Mouse (Mus musculus): ENCODE results near the gene Strbp. TPM values are rescaled to one million over a fixed set of nuclear protein-coding genes. Genes with fewer than 3 reads are reported as not detected.
"Not testable (repeated sequence)": the region's sequence is repeated elsewhere in the genome, so short reads cannot be mapped to it uniquely, and the experiment has no call there.

Strbp gene
- total and polyA plus RNA-seq, 3 experiments, result 38.4 to 61.8 (median 48.5) TPM

DNA sequence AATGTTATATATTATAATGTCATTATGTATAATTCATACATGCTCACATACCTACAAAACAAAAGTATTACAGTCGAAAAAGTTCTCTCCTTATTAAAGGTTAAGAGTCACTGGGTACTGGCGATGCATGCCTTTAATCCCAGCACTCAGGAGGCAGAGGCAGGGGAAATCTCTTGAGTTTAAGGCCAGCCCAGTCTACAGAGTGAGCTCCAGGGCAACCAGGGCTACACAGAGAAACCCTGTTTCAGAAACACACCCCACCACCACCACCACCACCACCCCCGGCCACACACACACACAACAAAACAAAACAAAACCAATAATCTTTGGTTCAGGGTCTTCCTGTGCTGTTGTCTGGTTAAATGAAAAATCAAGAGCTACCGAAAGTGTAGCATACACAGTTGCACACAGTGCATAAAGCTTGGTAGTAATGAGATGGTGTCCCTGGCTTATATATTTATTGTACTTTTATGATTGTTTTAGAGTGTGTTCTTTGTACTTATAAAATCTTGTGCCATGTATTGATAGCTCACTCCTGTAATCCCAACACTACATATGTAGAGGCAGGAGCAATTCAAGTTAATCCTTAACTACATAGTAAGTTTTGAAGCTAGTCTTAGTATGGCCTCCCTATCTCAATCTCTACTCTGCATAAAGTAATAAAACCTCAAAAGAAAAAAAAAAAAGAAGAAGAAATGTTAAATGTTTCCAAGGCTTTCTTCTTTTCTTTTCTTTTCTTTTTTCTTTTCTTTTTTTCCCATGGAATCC, 192.3 kb downstream of the Strbp start:
- Histone ChIP-seq H3K27me3 (replicated peaks) (no peaks in the 10 kb centered on the region), H3K9ac (ENCODE audit: insufficient read depth, low read depth) (no peak overlapping the region), H3K79me2 (replicated peaks; ENCODE audit: control insufficient read depth, extremely low read depth, insufficient read depth, poor library complexity, severe bottlenecking) (no peaks in the 10 kb centered on the region), H3K36me3 (replicated peaks in 1 of 2; ENCODE audit: control insufficient read depth in 1 of 2, insufficient read depth in 1 of 2, low read length in 1 of 2) (peaks cover 17 to 46% of the 10 kb centered on the region in 2 experiments), H3K4me3 (replicated peaks in 1 of 3; ENCODE audit: low read depth in 2 of 3, low read length in 2 of 3, poor library complexity in 1 of 3) (no peak overlapping the region), H3K4me1 (ENCODE audit: control insufficient read depth in 1 of 2, insufficient read depth in 2 of 2) (no peaks in the 10 kb centered on the region), H3K9me3 (replicated peaks; ENCODE audit: low read length) (no peaks in the 10 kb centered on the region), H3K27ac (ENCODE audit: insufficient read depth, low read depth) (no peak overlapping the region), H3K4me2 (ENCODE audit: insufficient read depth, low read depth, poor library complexity, severe bottlenecking) (no peak overlapping the region)
- DNase-seq (ENCODE audit: extremely low read depth), result no peak
- dilution Hi-C loops (cut with MboI; ENCODE audit: extremely low pct_ligation_motif_present, extremely low pct_unique_long_range_greater_than_20kb, low sequenced_read_pairs) (no loop called here), in situ Hi-C loops (cut with MboI; ENCODE audit: low pct_ligation_motif_present, low pct_unique_long_range_greater_than_20kb, low sequenced_read_pairs) (no loop called here)
- TF ChIP-seq HCFC1 (IDR thresholded peaks at IDR 0.05; ENCODE audit: low read depth, low read length), result no peak
- no peak for TF ChIP-seq E2F4 (IDR thresholded peaks at IDR 0.05; ENCODE audit: insufficient replicate concordance, low read depth, low read length)
- no peak for TF ChIP-seq SMC3 (IDR thresholded peaks at IDR 0.05; ENCODE audit: low read depth, low read length)
- TF ChIP-seq ELF1 (IDR thresholded peaks at IDR 0.05; ENCODE audit: low read depth, low read length), result no peak
- no peak for TF ChIP-seq RCOR1 (conservative IDR thresholded peaks at IDR 0.05; ENCODE audit: low read depth, low read length)
- TF ChIP-seq ZC3H11A (IDR thresholded peaks at IDR 0.05; ENCODE audit: low read depth, low read length), result no peak
- no peak for TF ChIP-seq USF2 (conservative IDR thresholded peaks at IDR 0.05; ENCODE audit: low read depth, low read length)
- no peak for TF ChIP-seq JUN (IDR thresholded peaks at IDR 0.05; ENCODE audit: insufficient read depth, low read depth, low read length)
- no peak for TF ChIP-seq MXI1 (IDR thresholded peaks at IDR 0.05; ENCODE audit: low read depth, low read length)
- TF ChIP-seq POLR2A (IDR thresholded peaks at IDR 0.05; ENCODE audit: low read depth, low read length), result no peak
- TF ChIP-seq USF1 (IDR thresholded peaks at IDR 0.05; ENCODE audit: low read depth, low read length), result no peak
- no peak for TF ChIP-seq MEF2A (IDR thresholded peaks at IDR 0.05; ENCODE audit: borderline replicate concordance, low read depth, low read length)
- no peak for TF ChIP-seq KAT2A (IDR thresholded peaks at IDR 0.05; ENCODE audit: insufficient replicate concordance, low read length)
- TF ChIP-seq TCF12 (IDR thresholded peaks at IDR 0.05; ENCODE audit: low read depth, low read length), result no peak
- no peak for TF ChIP-seq TBP (conservative IDR thresholded peaks at IDR 0.05; ENCODE audit: low read depth, low read length)
- TF ChIP-seq ETS1 (conservative IDR thresholded peaks at IDR 0.05; ENCODE audit: low read depth, low read length), result no peak
- TF ChIP-seq SIN3A (IDR thresholded peaks at IDR 0.05; ENCODE audit: low read length), result no peak
- no peak for TF ChIP-seq CHD2 (IDR thresholded peaks at IDR 0.05; ENCODE audit: low read length)

DNA sequence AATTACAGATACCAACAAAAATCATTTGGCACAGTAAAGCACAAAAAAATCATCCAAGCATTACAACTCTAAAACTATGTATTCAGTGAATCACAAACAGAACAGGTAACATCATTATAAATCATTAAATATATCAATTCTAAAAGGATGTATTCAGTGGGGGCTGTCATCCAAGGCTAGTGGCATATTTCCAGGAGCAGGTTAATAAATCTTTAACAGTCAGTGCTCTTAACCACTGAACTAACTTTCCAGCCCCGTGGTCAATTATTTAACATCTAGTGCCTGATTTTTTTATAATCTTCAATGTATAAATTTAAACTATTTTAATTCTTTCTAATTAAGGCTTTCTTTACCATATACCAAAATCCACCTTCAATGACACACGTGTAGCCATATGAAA, 197.8 kb downstream of the Strbp start:
- H3K27me3 ChIP-seq (replicated peaks); H3K4me3 ChIP-seq (replicated peaks in 1 of 3; ENCODE audit: low read depth in 2 of 3, low read length in 2 of 3, poor library complexity in 1 of 3); H3K9me3 ChIP-seq (replicated peaks; ENCODE audit: low read length); H3K4me2 ChIP-seq (ENCODE audit: insufficient read depth, low read depth, poor library complexity, severe bottlenecking); H3K27ac ChIP-seq (ENCODE audit: insufficient read depth, low read depth); H3K79me2 ChIP-seq (replicated peaks; ENCODE audit: control insufficient read depth, extremely low read depth, insufficient read depth, poor library complexity, severe bottlenecking); dilution Hi-C loops (cut with MboI; ENCODE audit: extremely low pct_ligation_motif_present, extremely low pct_unique_long_range_greater_than_20kb, low sequenced_read_pairs); DNase-seq (ENCODE audit: extremely low read depth); H3K9ac ChIP-seq (ENCODE audit: insufficient read depth, low read depth); H3K4me1 ChIP-seq (ENCODE audit: control insufficient read depth in 1 of 2, insufficient read depth in 2 of 2): not testable (repeated sequence)
- in situ Hi-C loops (cut with MboI; ENCODE audit: low pct_ligation_motif_present, low pct_unique_long_range_greater_than_20kb, low sequenced_read_pairs), result loop anchor here (10.0 kb wide), 1 partner anchor 269 kb away; the partner anchor contains the start of gene Crb2
- peaks cover 14 to 47% of the 10 kb centered on the region in 2 experiments for H3K36me3 ChIP-seq (replicated peaks in 1 of 2; ENCODE audit: control insufficient read depth in 1 of 2, insufficient read depth in 1 of 2, low read length in 1 of 2)

All from CH12.LX (cell line).